Mouse (Mus musculus) forebrain, embryonic 10.5 days (tissue): Measurements from ENCODE around the gene Accs. TPM values are rescaled to one million over a fixed set of nuclear protein-coding genes. Genes with fewer than 3 reads are reported as not detected.
A peak's percentile ranks its signal among the peaks of the same experiment; 100 is the strongest.

Experiments used
- DNase-seq: peaks from one replicate; pipeline ENCODE4 v3.0.0-alpha.2; 2017; ENCODE audit warnings: low spot score; ENCODE audit errors: extremely low spot score
- H3K27ac ChIP-seq: fragments of 300-500 bp; sonication (generic); 2 replicates; pipeline ENCODE4 v1.5.1; 2016; ENCODE audit warnings: mild to moderate bottlenecking
- H3K27me3 ChIP-seq: fragments of 300-500 bp; sonication (generic); 2 replicates; pipeline ENCODE4 v1.6.1; 2016; ENCODE audit warnings: mild to moderate bottlenecking; ENCODE audit not compliant: poor library complexity, severe bottlenecking
- H3K36me3 ChIP-seq: fragments of 300-500 bp; sonication (generic); replicated peaks from 2 replicates; pipeline ENCODE4 v1.6.1; 2016; ENCODE audit warnings: mild to moderate bottlenecking, moderate library complexity
- H3K4me1 ChIP-seq: fragments of 300-500 bp; sonication (generic); 2 replicates; pipeline ENCODE4 v1.6.1; 2016
- H3K4me3 ChIP-seq: fragments of 300-500 bp; sonication (generic); 2 replicates; pipeline ENCODE4 v1.5.1; 2016; ENCODE audit warnings: mild to moderate bottlenecking, moderate library complexity
- H3K9me3 ChIP-seq: fragments of 300-500 bp; sonication (generic); 2 replicates; pipeline ENCODE4 v1.6.1; 2016; ENCODE audit warnings: mild to moderate bottlenecking, moderate library complexity
- WGBS: fragments of 180-500 bp; shearing (Covaris S2); methylation state at CpG from one replicate; pipeline ENCODE4 v1.1.7; 2016; 5-methylcytosine and 5-hydroxymethylcytosine counted together
- polyA plus RNA-seq: library from polyadenylated mRNA; unstranded; fragments of >200 nt; fragmentation: Nextera tagmentation; extraction: Ambion mirVana; gene quantifications from 2 replicates; pipeline ENCODE4 v1.2.1, GENCODE M21; 2016

Gene Accs
- polyA plus RNA-seq = 8.8 and 9.2 TPM in 2 replicates

DNA sequence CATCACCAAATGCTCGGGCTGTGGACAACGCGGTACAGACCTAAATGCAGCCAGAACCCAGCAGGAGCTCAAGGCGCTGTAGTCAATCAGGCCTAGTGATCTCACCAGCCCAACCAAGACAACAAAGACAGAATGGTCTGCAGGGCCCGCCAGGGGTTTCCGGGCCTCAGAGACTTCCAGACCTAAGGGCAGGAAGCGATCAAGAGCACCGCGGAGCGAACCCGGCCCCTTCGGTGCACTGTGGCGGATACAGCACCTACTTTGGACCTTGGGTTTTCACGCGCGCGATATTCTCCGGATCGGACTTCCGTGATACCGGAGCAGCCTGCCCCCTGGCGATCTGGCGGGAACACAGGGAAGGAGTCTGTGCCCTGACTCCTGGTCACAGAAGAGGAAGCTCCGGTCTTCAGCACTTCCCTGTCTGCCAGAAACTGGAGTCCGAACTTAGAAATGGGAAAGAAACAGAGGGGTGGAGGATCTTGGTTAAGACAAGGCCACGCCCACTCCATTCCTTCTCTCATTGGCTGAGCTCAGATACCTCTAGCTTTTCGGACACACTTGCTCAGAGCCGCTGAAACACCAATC, at the start of gene Accs:
Gene Accs (minus strand): TSS at position 439 of the 585 bp plus-strand sequence.
- Histone ChIP-seq H3K27ac (peak within 1 kb of the TSS; percentile 92), H3K4me1 (peaks cover 20% of the 10 kb centered on the region), H3K36me3 (peaks cover 31% of the 10 kb centered on the region), H3K4me3 (peak within 1 kb of the TSS; percentile 75), H3K27me3 (peaks cover 11% of the 10 kb centered on the region; the same call in 1 of the 2 replicates), H3K9me3 (no peaks in the 10 kb centered on the region)
- peak; percentile 74 for DNase-seq
- under 1% methylated on average over 28 of the region's 28 CpGs for WGBS

DNA sequence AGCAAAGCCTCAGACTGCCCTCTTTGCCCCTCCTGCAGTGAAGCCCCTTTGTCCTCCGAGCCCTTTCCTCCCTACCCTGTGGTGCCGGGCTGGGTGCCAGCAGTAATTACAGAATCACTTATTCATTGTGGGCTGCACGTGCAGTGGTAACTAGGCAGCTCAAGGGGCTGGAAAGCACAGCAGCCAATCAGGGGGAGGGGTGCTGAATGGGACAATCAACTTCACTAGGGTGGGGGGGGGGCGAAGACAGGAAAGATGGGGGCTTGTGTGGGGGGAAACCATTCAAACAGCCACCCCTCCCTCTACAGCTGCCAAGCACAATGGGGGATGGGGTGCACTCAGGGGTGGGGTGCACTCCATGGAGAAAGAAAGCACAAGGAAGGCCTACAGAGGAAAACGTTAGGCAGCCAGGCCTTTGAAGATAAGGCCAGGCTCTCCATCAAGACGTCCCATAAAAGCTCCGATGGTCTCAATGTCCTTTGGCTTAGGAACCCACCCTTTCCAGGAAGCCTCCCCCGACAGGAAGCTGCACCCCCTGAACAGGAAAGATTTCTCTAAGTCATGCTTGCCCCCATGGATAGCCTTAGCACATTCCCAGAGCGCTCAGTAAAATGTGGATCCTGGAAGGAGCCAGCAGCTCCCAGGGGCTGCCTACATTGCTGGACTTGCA, 42.0 kb upstream of the Accs start:
- Histone ChIP-seq H3K4me1 (peaks cover 36% of the 10 kb centered on the region), H3K36me3 (no peaks in the 10 kb centered on the region), H3K9me3 (no peaks in the 10 kb centered on the region), H3K27me3 (no peaks in the 10 kb centered on the region), H3K27ac (peak overlapping the region; percentile 86), H3K4me3 (no peak overlapping the region)
- peak; percentile 68 for DNase-seq
- 19% methylated on average over 9 of the region's 9 CpGs for WGBS

DNA sequence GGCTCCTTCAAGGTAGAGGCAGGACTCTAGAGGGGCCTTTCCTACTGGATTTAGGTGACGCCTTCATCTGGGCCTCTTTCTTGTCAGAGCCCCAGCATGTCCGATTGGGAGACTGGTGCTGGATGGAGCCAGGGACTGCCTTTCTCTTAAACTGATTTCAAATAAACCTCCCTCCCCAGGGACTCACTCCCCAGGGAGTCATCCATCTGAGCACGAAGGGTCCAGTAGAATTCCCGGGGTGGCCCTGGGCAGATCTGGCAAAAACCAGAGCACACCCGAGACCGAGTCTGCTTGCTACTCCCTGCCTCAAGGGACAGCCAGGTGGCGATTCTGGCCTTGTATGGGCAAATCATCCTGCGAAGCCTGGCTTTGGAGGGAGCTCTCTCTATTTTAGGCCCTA, 40.4 kb upstream of the Accs start:
- no peak for DNase-seq
- WGBS = 72% methylated on average over 8 of the region's 8 CpGs
- Histone ChIP-seq H3K36me3 (no peaks in the 10 kb centered on the region), H3K27me3 (no peaks in the 10 kb centered on the region), H3K27ac (peak overlapping the region; percentile 86), H3K4me3 (no peak overlapping the region), H3K9me3 (no peaks in the 10 kb centered on the region), H3K4me1 (peaks cover 36% of the 10 kb centered on the region)

DNA sequence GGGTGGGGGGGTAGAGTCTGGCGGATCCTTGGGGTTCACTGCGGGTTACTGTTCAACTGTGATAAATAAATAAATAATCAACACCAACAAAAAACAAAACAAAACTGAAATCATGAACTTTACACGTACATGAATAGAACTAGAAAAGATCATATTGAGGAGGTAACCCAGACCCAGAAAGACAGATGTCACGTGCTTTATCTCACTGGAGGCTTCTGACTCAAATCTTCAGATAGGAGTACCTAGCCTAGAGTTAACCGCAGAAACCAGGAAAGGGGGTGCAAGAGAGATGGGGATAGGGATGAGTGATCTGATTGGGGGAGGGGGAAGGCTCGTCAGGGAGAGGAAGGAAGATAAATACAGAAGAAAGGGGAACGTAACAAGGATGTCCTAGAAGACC, 39.3 kb upstream of the Accs start:
- no peaks in the 10 kb centered on the region for H3K9me3 ChIP-seq
- H3K27me3 ChIP-seq = no peaks in the 10 kb centered on the region
- peaks cover 36% of the 10 kb centered on the region for H3K4me1 ChIP-seq
- no peak overlapping the region for H3K27ac ChIP-seq
- H3K4me3 ChIP-seq = no peak overlapping the region
- no peak for DNase-seq
- H3K36me3 ChIP-seq = no peaks in the 10 kb centered on the region
- 86% methylated on average over 7 of the region's 7 CpGs for whole genome bisulfite sequencing

DNA sequence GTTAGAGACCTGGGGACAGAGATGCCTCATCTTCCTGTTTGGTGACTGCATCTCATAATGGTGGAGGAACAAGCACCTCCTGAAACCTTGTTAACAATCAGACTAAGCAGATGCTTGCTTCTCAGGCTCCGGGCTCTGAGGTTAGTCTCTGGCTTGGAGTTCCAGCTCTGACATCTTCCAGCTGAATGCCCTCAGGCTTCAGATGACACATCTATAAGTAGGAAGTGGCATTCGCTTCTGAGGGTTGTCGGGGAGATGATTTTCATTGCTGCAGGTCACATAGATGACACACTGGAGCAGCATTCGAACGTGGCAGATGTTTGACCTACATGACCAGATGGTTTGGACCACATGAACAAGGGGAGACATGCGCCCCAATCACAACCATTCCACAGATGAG, 38.6 kb upstream of the Accs start:
- Histone ChIP-seq H3K27me3 (no peaks in the 10 kb centered on the region), H3K36me3 (no peaks in the 10 kb centered on the region), H3K9me3 (no peaks in the 10 kb centered on the region), H3K27ac (no peak overlapping the region), H3K4me1 (peaks cover 32% of the 10 kb centered on the region), H3K4me3 (no peak overlapping the region)
- 88% methylated on average over 6 of the region's 6 CpGs for WGBS
- DNase-seq = no peak

DNA sequence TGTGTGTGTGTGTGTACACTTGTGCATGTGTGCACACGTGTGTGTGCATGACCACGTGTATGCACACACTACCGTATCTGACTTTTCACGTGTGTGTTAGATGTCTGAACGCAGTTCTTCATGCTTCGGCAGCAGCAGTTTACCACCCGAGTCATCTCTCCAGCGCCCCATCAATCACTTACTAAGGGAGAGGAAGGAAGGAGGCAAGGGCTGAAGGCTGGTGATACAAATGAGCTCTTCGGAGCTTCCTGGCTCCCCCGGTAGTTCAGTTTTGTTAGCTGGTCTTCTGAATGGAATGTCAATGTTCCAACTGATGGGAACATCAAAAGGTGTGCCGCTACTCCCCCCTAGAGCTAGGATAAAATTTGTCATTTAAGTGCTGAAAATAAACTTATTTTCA, 37.5 kb upstream of the Accs start:
- H3K4me1 ChIP-seq = peaks cover 24% of the 10 kb centered on the region
- H3K36me3 ChIP-seq = no peaks in the 10 kb centered on the region
- no peak overlapping the region for H3K27ac ChIP-seq
- no peaks in the 10 kb centered on the region for H3K9me3 ChIP-seq
- 90% methylated on average over 11 of the region's 11 CpGs for WGBS
- H3K27me3 ChIP-seq = no peaks in the 10 kb centered on the region
- DNase-seq = no peak
- H3K4me3 ChIP-seq = no peak overlapping the region

DNA sequence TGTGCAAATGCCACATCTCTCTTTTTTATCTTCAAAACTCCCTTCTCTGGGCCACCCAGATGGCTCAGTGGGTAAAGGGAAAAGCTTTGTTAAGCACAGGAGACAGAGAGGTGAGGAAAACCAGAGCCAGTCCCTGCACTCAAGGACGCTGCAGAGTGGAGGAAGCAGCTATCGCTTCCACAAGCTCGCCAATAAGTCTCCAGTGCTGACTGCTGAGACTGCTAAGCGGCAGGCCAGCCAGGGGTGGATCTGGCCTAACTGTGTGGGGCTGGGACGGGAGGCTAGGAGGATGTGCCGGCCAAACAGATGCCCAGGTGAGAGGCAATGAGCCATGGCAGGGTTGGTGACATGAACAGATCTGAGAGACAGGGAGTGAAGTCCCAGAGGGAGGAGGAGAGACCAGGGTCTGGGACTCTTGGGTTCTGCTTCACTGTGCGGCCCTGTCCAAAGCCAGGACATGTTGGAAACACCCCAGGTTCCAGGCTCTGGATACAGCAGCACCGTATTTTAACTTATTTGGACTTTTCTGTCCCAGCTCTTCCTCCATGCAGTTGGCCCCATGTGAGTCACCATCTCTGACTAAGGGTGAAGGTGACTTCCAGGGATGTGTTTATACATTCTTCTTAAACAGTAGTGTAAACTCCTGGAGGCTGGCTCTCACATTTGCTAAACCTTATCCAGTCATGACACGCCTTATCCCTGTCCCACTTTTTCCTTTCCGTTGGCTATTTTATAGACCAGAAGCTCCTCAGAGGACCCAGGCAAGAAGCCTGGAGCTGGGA, 36.5 kb upstream of the Accs start:
- H3K9me3 ChIP-seq = no peaks in the 10 kb centered on the region
- DNase-seq = no peak
- no peak overlapping the region for H3K4me3 ChIP-seq
- peak overlapping the region; percentile 56; the same call in 1 of the 2 replicates for H3K27ac ChIP-seq
- 65% methylated on average over 10 of the region's 10 CpGs for WGBS
- H3K4me1 ChIP-seq = peaks cover 13% of the 10 kb centered on the region
- no peaks in the 10 kb centered on the region for H3K36me3 ChIP-seq
- no peaks in the 10 kb centered on the region for H3K27me3 ChIP-seq

DNA sequence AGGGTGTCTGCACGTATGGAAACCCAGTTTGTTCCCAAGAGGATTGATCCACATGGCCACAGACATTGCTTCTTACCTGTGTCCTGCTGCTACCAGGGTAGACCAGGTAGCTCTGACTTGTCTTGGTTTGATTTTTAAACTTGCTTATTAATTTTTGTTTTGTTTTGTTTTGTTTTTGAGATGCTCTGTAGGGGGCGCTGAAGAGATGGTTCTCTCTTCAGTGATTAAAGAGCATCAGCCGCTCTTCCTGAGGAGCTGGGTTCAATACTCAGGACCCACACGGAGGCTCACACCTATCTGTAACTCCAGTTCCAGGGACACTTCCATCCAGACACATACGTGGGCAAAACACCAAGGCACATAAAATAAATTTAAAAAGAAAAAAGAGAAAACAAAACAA, 33.3 kb upstream of the Accs start:
- no peaks in the 10 kb centered on the region for H3K27me3 ChIP-seq
- H3K4me1 ChIP-seq = no peaks in the 10 kb centered on the region
- DNase-seq = no peak
- H3K36me3 ChIP-seq = no peaks in the 10 kb centered on the region
- no peak overlapping the region for H3K4me3 ChIP-seq
- H3K9me3 ChIP-seq = no peaks in the 10 kb centered on the region
- 54% methylated on average over 5 of the region's 5 CpGs for WGBS
- no peak overlapping the region for H3K27ac ChIP-seq

DNA sequence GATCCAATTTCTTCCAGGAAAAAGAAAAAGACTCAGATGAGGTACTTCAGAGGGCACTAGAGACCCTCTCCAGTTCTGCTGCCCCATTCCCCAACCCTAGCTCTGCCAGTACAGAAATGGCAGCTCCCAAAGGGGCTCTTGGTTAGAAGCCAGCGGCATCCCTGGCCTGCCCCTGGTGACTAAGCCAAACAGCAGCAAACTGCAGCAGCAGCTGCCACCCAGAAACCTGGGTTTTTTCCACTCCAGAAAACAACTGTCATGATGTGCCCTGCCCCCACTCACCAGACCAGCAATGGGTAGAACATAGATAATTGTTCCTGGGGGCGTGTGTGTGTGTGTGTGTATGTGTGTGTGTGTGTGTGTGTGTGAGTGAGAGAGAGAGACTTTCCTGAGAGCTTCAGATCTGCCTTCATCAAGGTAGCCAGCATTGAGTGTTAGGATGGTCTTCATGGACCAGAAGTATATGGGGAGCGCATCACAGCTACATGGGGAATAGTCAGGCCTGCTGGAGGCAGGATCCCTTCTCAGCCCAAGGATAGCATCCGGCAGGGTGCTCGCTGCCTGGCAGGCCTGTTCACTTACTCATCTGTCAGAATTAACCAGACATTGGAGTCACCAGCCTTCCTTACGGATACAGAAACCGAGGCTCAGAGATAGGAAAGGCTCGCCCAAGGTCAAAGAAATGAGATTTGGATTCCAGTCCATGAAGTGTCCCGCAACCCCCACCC, 32.1 kb upstream of the Accs start:
- Histone ChIP-seq H3K36me3 (no peaks in the 10 kb centered on the region), H3K27ac (no peak overlapping the region), H3K4me1 (no peaks in the 10 kb centered on the region), H3K9me3 (no peaks in the 10 kb centered on the region), H3K4me3 (no peak overlapping the region), H3K27me3 (no peaks in the 10 kb centered on the region)
- no peak for DNase-seq
- 91% methylated on average over 9 of the region's 9 CpGs for WGBS

DNA sequence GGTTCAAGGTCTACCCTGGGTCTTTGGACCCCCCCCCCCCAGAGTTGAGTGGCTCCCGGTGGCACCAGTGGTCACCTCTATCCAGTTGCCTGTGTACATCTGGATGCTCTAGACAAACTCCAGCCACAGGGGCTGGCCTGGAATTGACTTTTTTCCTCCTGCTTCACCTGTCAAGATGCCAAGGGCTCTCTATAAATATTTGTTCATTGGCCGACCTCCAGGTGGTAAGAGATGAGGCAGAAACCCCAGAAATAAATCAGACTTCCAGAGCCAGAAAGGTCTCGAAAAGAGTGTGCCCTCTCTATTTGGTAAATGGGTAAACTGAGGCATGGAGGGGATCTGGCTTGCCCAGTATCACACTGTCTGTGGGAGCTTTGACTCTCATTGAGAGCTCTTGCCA, 31.2 kb upstream of the Accs start:
- no peak for DNase-seq
- no peaks in the 10 kb centered on the region for H3K36me3 ChIP-seq
- WGBS = 91% methylated on average over 3 of the region's 3 CpGs
- no peaks in the 10 kb centered on the region for H3K9me3 ChIP-seq
- no peak overlapping the region for H3K4me3 ChIP-seq
- no peak overlapping the region for H3K27ac ChIP-seq
- no peaks in the 10 kb centered on the region for H3K27me3 ChIP-seq
- no peaks in the 10 kb centered on the region for H3K4me1 ChIP-seq

DNA sequence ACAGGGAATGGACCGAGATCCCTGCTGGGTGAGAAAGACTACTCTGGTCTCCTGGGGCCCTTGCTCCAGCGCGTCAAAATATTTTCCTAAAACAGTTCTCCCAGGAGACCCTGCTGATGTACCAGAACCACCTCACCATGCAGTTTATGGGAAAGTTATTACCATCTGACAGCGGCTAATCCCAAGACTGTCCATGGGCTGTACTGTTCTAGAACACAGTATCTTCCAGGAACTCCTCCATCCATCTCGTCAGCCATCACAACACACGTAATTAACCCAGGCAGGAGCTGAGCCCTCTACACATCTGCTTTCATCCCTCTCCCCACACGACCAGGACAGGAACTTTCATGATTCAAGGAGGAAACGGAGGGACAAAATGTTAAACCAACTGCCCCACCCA, 30.7 kb upstream of the Accs start:
- WGBS = 75% methylated on average over 8 of the region's 8 CpGs
- DNase-seq = no peak
- Histone ChIP-seq H3K27me3 (no peaks in the 10 kb centered on the region), H3K9me3 (no peaks in the 10 kb centered on the region), H3K36me3 (no peaks in the 10 kb centered on the region), H3K4me3 (no peak overlapping the region), H3K4me1 (no peaks in the 10 kb centered on the region), H3K27ac (no peak overlapping the region)

DNA sequence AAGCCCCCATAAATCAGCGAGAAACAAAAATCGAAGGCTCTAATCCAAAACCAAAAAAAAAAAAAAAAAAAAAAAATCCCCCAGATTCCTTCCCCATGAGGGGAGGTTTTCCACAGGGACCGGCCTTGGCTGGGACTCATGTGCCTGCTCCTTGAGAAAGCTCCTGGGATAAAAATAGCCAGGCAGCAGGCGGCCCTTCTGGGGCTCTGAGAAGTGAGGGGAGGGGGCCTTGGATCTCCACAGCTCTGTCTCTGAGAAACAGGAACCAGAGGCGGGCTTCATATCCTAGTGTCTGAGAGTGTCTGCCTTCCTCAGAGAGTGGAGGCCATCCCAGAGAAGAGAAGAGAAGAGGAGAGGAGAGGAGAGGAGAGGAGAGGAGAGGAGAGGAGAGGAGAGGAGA, 27.3 kb upstream of the Accs start:
- Histone ChIP-seq H3K36me3 (no peaks in the 10 kb centered on the region), H3K9me3 (no peaks in the 10 kb centered on the region), H3K4me3 (no peak overlapping the region), H3K4me1 (peaks cover 23% of the 10 kb centered on the region), H3K27ac (no peak overlapping the region), H3K27me3 (no peaks in the 10 kb centered on the region)
- 67% methylated on average over 5 of the region's 5 CpGs for WGBS
- DNase-seq = no peak
